Mouse (Mus musculus) testis, adult 2 months (tissue): ENCODE measurements around the gene 1700001K19Rik.

Source experiments
- CTCF ChIP-seq: fragments of 200-500 bp; IDR thresholded peaks from 2 replicates; pipeline ENCODE4 v1.5.1; 2012; ENCODE audit warnings: low read depth, mild to moderate bottlenecking, inconsistent platforms, low read length, moderate library complexity; ENCODE audit not compliant: control insufficient read depth, insufficient read depth, insufficient replicate concordance
- POLR2A ChIP-seq: fragments of 200-500 bp; IDR thresholded peaks from 2 replicates; pipeline ENCODE4 v1.6.1; 2012; ENCODE audit warnings: low read depth, mild to moderate bottlenecking, inconsistent platforms, low read length, moderate library complexity; ENCODE audit not compliant: control insufficient read depth

- TF ChIP-seq CTCF (no peak), POLR2A (no peak)
Measured at GRCm38 (mm10) chr12:110714215-110714614, 31.8 kb upstream of the 1700001K19Rik start.
